Mouse (Mus musculus) midbrain, embryonic 13.5 days (tissue): ENCODE measurements around the gene Cd163. TPM values are rescaled to one million over a fixed set of nuclear protein-coding genes. Genes with fewer than 3 reads are reported as not detected.

Experiments used
- ATAC-seq: fragments of 200-750 bp; cut with Nextera tagmentation; 2 replicates; pipeline ENCODE4 v1.8.0; 2017; ENCODE audit warnings: mild to moderate bottlenecking, moderate TSS enrichment, moderate library complexity
- H3K27ac ChIP-seq: fragments of 300-500 bp; sonication (generic); 2 replicates; pipeline ENCODE4 v1.5.1; 2015; ENCODE audit warnings: inconsistent platforms, mild to moderate bottlenecking, moderate library complexity
- H3K27me3 ChIP-seq: fragments of 300-500 bp; sonication (generic); 2 replicates; pipeline ENCODE4 v1.6.1; 2015; ENCODE audit warnings: mild to moderate bottlenecking, inconsistent platforms
- H3K36me3 ChIP-seq: fragments of 300-500 bp; sonication (generic); 2 replicates; pipeline ENCODE4 v1.6.1; 2015; ENCODE audit warnings: mild to moderate bottlenecking, inconsistent platforms
- H3K4me1 ChIP-seq: fragments of 300-500 bp; sonication (generic); replicated peaks from 2 replicates; pipeline ENCODE4 v1.6.1; 2015; ENCODE audit warnings: inconsistent platforms
- H3K4me2 ChIP-seq: fragments of 300-500 bp; sonication (generic); replicated peaks from 2 replicates; pipeline ENCODE4 v1.6.1; 2015; ENCODE audit warnings: moderate library complexity, mild to moderate bottlenecking, inconsistent platforms
- H3K4me3 ChIP-seq: fragments of 300-500 bp; sonication (generic); replicated peaks from 2 replicates; pipeline ENCODE4 v1.5.1; 2015; ENCODE audit warnings: mild to moderate bottlenecking, inconsistent platforms
- H3K9ac ChIP-seq: fragments of 300-500 bp; sonication (generic); replicated peaks from 2 replicates; pipeline ENCODE4 v1.6.1; 2015; ENCODE audit warnings: mild to moderate bottlenecking, inconsistent platforms
- H3K9me3 ChIP-seq: fragments of 300-500 bp; sonication (generic); 2 replicates; pipeline ENCODE4 v1.6.1; 2016; ENCODE audit warnings: mild to moderate bottlenecking, inconsistent platforms
- whole genome bisulfite sequencing: fragments of 180-500 bp; shearing (Covaris S2); methylation state at CpG from one replicate; pipeline ENCODE4 v1.1.7; 2015; 5-methylcytosine and 5-hydroxymethylcytosine counted together
- polyA plus RNA-seq: library from polyadenylated mRNA; unstranded; fragments of >200 nt; fragmentation: Nextera tagmentation; extraction: Ambion mirVana; gene quantifications from 2 replicates; pipeline ENCODE4 v1.2.1, GENCODE M21; 2015

The Cd163 gene
- polyA plus RNA-seq, 1 experiment from 2014 or later: 0.12 TPM

GRCm38 (mm10) chr6:124320371-124320770 is 15.9 kb downstream of the Cd163 start:
- ATAC-seq: no peak
- Histone ChIP-seq H3K4me1 (peaks cover 3% of the 10 kb centered on the region; the same call in 1 of the 2 replicates), H3K27me3 (no peaks in the 10 kb centered on the region), H3K9ac (no peak overlapping the region), H3K9me3 (no peaks in the 10 kb centered on the region), H3K27ac (no peak overlapping the region), H3K36me3 (no peaks in the 10 kb centered on the region), H3K4me3 (no peak overlapping the region), H3K4me2 (no peak overlapping the region)
- 63% methylated on average over 6 of the region's 6 CpGs for WGBS

DNA sequence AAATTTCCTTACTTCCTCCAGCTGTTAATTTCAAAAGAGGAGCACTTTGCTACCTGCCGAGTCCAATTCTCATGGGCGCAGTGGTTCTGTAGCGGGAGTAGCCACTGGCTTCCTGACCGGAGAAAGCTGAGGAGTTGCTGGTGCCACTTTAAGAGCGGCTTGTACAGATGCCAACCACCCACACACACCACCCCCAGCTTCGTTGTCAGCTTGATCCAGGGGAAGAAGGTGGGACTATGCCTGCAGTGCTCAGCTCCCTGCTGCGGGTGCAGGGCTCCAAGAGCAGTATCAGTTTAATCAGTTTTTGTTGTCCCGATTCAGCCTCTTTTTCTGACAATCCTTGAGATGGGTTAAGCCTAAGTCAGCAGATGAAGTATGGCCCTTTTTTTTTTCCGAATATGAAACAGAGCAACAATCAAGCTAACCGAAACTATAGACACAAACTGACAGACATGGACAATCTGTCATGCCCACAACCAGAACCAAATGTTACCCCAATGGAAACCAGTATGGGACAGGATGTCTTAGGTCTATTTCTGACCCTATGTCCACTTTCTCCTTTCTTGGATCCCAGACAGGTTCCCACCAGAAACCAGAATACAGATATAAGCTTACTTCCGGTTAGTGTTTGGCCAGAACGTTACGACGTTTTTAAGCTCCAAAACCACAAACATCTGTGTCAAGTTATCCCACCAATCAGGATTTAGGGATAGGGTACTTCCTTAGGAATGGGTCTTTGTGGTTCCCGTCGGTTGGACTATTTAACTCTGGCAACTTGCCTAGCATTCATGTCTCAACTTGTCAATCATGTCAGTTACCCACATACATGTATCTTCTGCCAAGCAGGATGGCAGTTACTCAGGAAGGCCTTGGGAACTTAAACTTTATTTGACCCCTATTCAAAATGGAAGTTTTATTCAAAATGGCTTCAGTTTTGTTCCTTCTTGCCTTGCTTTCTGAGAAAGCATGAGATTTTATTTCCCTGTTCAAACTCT is 17.3 kb downstream of the Cd163 start:
- no peak for ATAC-seq
- Histone ChIP-seq H3K9ac (no peak overlapping the region), H3K4me2 (no peak overlapping the region), H3K36me3 (no peaks in the 10 kb centered on the region), H3K27ac (no peak overlapping the region), H3K4me1 (peaks cover 3% of the 10 kb centered on the region; the same call in 1 of the 2 replicates), H3K27me3 (no peaks in the 10 kb centered on the region), H3K4me3 (no peak overlapping the region), H3K9me3 (no peaks in the 10 kb centered on the region)
- WGBS: 88% methylated on average over 16 of the region's 16 CpGs

DNA sequence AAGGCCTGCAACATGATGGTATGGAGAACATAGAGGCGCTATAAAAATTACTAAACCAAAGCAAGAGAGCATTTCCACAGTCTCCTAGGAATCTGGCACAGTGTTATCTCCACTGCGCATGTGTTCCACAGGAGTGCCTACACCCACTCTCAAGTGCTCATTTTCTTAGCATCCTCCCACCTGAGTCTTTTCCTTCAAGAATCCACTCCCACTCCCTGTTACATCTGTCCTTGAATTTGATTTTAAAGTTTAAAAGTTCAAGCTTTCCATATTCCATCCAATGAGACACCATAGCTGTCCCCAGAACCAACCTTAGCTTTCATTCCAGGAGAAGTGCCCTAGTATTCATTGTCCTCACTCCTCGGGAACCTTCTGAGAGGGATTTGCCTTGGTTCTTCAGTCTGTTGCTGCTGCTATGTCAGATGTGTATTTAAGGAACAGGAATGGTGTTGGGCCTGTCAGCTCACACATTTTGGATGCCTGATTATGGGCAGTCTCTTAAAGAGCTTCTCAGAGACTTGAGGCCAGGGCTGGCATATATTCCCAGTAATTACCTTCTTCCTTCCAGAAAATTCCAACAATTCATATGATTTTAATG is 24.0 kb downstream of the Cd163 start:
- H3K4me1 ChIP-seq: no peaks in the 10 kb centered on the region
- WGBS: 91% methylated on average over 3 of the region's 3 CpGs
- H3K9me3 ChIP-seq: no peaks in the 10 kb centered on the region
- no peak for ATAC-seq
- no peak overlapping the region for H3K4me3 ChIP-seq
- no peaks in the 10 kb centered on the region for H3K36me3 ChIP-seq
- H3K27me3 ChIP-seq: no peaks in the 10 kb centered on the region
- no peak overlapping the region for H3K9ac ChIP-seq
- H3K4me2 ChIP-seq: no peak overlapping the region
- H3K27ac ChIP-seq: no peak overlapping the region

DNA sequence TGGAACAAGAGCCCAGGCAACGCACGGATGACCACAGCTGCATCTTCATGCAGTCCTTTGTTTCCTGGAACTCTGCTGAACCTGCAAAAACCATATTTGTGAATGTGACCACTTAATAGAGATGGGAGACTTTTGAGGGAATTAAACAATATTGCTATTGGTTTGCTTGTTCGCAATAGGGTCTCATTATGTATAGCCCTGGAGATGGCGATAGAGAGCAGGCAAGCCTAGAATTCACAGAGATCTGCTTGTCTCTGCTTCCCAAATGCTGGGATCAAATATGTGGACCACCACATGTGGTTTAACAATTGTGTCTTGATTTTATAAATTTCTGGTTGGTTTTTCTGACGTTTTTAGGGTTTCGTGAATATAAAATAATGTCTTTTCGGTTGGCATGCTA is 25.2 kb downstream of the Cd163 start:
- H3K4me2 ChIP-seq: no peak overlapping the region
- ATAC-seq: no peak
- H3K27ac ChIP-seq: no peak overlapping the region
- H3K4me1 ChIP-seq: no peaks in the 10 kb centered on the region
- H3K4me3 ChIP-seq: no peak overlapping the region
- H3K9ac ChIP-seq: no peak overlapping the region
- 90% methylated on average over 7 of the region's 7 CpGs for WGBS
- no peaks in the 10 kb centered on the region for H3K9me3 ChIP-seq
- H3K27me3 ChIP-seq: no peaks in the 10 kb centered on the region
- H3K36me3 ChIP-seq: no peaks in the 10 kb centered on the region

- H3K27me3 ChIP-seq: no peaks in the 10 kb centered on the region
- no peak overlapping the region for H3K4me2 ChIP-seq
- H3K36me3 ChIP-seq: no peaks in the 10 kb centered on the region
- WGBS: 84% methylated on average over 4 of the region's 4 CpGs
- no peaks in the 10 kb centered on the region for H3K9me3 ChIP-seq
- H3K4me3 ChIP-seq: no peak overlapping the region
- H3K27ac ChIP-seq: no peak overlapping the region
- ATAC-seq: no peak
- no peaks in the 10 kb centered on the region for H3K4me1 ChIP-seq
- no peak overlapping the region for H3K9ac ChIP-seq
Measured at GRCm38 (mm10) chr6:124345096-124345495, 40.6 kb downstream of the Cd163 start.

DNA sequence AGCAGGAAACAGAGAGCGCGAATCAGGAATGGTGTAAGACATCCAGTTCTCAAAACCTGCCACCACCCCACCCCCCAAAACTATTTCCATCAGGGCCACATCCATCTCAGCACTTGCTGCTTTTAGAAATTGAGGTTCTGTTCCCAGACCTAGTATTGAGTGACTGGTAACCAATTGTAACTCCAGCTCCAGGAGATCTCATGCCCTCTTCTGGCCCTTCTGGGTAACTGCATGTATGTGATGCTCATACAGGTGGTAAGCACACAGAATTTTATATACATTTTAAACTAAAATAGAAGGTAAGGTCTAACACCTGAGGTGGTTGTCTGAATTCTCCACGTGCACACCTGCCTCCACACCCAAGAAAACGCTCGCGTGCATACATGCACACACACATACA is 42.2 kb downstream of the Cd163 start:
- no peak overlapping the region for H3K27ac ChIP-seq
- WGBS: 85% methylated on average over 6 of the region's 6 CpGs
- H3K36me3 ChIP-seq: no peaks in the 10 kb centered on the region
- no peak for ATAC-seq
- no peaks in the 10 kb centered on the region for H3K9me3 ChIP-seq
- H3K4me1 ChIP-seq: no peaks in the 10 kb centered on the region
- H3K4me3 ChIP-seq: no peak overlapping the region
- H3K27me3 ChIP-seq: no peaks in the 10 kb centered on the region
- H3K4me2 ChIP-seq: no peak overlapping the region
- H3K9ac ChIP-seq: no peak overlapping the region

DNA sequence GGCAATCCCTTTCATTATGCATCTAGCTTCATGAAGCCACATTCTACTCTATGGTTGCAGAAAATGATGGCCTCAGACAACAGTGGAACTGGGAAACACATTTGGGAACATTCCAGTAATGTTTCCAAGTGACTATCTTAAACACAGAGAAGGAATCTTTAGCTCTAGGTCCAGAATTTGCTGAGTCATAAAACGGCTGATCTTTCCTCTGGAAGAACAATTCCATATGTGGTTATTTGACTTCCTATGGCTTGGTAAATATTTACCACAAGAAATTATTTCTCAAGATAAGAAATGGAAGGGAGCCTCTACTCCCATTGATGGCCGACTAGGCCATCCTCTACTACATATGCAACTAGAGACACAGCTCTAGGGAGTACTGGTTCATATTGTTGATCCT is 48.8 kb downstream of the Cd163 start:
- H3K4me2 ChIP-seq: no peak overlapping the region
- no peak overlapping the region for H3K9ac ChIP-seq
- H3K9me3 ChIP-seq: no peaks in the 10 kb centered on the region
- no peaks in the 10 kb centered on the region for H3K27me3 ChIP-seq
- no peak for ATAC-seq
- H3K36me3 ChIP-seq: no peaks in the 10 kb centered on the region
- no peaks in the 10 kb centered on the region for H3K4me1 ChIP-seq
- WGBS: 89% methylated on average over 2 of the region's 2 CpGs
- H3K27ac ChIP-seq: no peak overlapping the region
- no peak overlapping the region for H3K4me3 ChIP-seq

DNA sequence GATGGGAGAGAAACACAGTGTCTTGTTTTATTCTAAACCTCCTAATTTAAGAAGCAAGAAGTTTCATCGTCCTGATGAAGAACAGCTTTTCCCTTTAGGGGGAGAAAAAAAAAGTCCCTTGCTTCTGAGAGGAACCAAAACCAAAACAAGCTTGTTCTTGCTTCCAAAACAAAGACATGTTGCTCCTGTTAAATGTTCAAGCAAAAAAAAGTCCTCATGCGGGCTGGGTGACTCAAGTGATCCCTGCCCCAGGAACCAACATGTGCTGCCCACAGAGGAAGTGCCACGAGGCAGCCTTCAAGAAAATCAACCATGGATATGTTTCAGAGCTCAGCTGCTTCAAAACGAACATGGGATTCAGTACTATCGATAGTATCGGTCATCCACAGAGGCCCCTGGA is 54.5 kb downstream of the Cd163 start:
- no peaks in the 10 kb centered on the region for H3K36me3 ChIP-seq
- H3K4me2 ChIP-seq: no peak overlapping the region
- 84% methylated on average over 6 of the region's 6 CpGs for WGBS
- no peaks in the 10 kb centered on the region for H3K4me1 ChIP-seq
- no peak overlapping the region for H3K27ac ChIP-seq
- no peaks in the 10 kb centered on the region for H3K27me3 ChIP-seq
- no peak overlapping the region for H3K9ac ChIP-seq
- no peak overlapping the region for H3K4me3 ChIP-seq
- H3K9me3 ChIP-seq: no peaks in the 10 kb centered on the region
- ATAC-seq: no peak

GRCm38 (mm10) chr6:124360549-124360948 is 56.1 kb downstream of the Cd163 start:
- no peaks in the 10 kb centered on the region for H3K4me1 ChIP-seq
- no peaks in the 10 kb centered on the region for H3K9me3 ChIP-seq
- no peak for ATAC-seq
- no peaks in the 10 kb centered on the region for H3K27me3 ChIP-seq
- H3K36me3 ChIP-seq: no peaks in the 10 kb centered on the region
- WGBS: 55% methylated on average over 6 of the region's 6 CpGs
- H3K4me3 ChIP-seq: no peak overlapping the region
- H3K4me2 ChIP-seq: no peak overlapping the region
- H3K27ac ChIP-seq: no peak overlapping the region
- no peak overlapping the region for H3K9ac ChIP-seq

DNA sequence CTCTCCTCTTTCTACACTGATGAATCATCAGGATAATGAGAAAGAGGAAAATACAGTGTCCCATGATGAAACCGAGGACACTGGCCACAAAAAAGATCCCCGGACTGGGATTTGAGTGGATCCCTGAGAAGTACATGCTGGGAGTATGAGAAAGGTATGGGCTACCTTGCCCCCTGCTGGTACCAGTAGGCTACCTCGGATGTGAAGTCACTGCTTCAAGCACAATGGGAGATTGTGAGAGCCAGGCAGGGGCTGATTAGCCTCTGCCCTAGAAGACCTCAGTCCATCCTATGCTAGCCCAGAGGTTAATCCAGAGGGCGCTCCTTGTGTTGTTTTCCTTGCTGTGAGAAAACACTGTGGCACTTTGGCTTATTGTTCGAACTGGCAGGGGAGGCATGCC is 59.9 kb downstream of the Cd163 start:
- no peaks in the 10 kb centered on the region for H3K27me3 ChIP-seq
- H3K36me3 ChIP-seq: no peaks in the 10 kb centered on the region
- H3K9me3 ChIP-seq: no peaks in the 10 kb centered on the region
- ATAC-seq: no peak
- no peak overlapping the region for H3K9ac ChIP-seq
- H3K27ac ChIP-seq: no peak overlapping the region
- WGBS: 63% methylated on average over 5 of the region's 5 CpGs
- H3K4me1 ChIP-seq: no peaks in the 10 kb centered on the region
- H3K4me3 ChIP-seq: no peak overlapping the region
- no peak overlapping the region for H3K4me2 ChIP-seq

GRCm38 (mm10) chr6:124373584-124374206 is 69.2 kb downstream of the Cd163 start:
- H3K36me3 ChIP-seq: no peaks in the 10 kb centered on the region
- 92% methylated on average over 6 of the region's 6 CpGs for WGBS
- H3K27me3 ChIP-seq: no peaks in the 10 kb centered on the region
- H3K4me1 ChIP-seq: no peaks in the 10 kb centered on the region
- no peak overlapping the region for H3K27ac ChIP-seq
- no peak overlapping the region for H3K4me2 ChIP-seq
- H3K4me3 ChIP-seq: no peak overlapping the region
- H3K9me3 ChIP-seq: no peaks in the 10 kb centered on the region
- no peak overlapping the region for H3K9ac ChIP-seq
- ATAC-seq: no peak

DNA sequence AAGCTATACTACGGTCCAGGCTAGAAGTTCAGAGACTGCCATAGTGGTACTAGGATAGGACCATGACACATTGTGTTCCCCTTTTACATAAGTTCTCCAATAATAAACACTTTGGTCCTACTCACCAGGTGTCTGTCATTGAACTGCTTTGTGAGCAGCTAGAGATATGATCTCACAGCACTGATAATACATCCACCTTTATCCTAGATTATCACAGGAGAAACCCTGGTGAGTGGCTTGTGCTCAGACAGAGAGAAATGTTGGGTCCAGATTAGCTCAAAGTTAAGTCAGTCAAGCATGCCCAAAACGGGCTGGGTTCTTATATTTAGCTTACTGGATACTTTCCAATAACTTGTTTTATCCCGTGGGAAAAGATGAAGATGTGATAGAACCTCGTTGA is 70.2 kb downstream of the Cd163 start:
- Histone ChIP-seq H3K9me3 (no peaks in the 10 kb centered on the region), H3K4me1 (no peaks in the 10 kb centered on the region), H3K9ac (no peak overlapping the region), H3K4me3 (no peak overlapping the region), H3K27me3 (no peaks in the 10 kb centered on the region), H3K27ac (no peak overlapping the region), H3K4me2 (no peak overlapping the region), H3K36me3 (no peaks in the 10 kb centered on the region)
- no peak for ATAC-seq
- WGBS: 77% methylated on average over 4 of the region's 4 CpGs
